Mouse (Mus musculus) kidney, postnatal 36 days (tissue): Measurements from ENCODE around the gene Thoc6.

ENCODE experiments used
- DNase-seq, 2 experiments: peaks; one replicate each; pipeline ENCODE4 v3.0.0; 2021 to 2022; ENCODE audit warnings: mixed read lengths in 2 of 2

Gene Thoc6

DNA sequence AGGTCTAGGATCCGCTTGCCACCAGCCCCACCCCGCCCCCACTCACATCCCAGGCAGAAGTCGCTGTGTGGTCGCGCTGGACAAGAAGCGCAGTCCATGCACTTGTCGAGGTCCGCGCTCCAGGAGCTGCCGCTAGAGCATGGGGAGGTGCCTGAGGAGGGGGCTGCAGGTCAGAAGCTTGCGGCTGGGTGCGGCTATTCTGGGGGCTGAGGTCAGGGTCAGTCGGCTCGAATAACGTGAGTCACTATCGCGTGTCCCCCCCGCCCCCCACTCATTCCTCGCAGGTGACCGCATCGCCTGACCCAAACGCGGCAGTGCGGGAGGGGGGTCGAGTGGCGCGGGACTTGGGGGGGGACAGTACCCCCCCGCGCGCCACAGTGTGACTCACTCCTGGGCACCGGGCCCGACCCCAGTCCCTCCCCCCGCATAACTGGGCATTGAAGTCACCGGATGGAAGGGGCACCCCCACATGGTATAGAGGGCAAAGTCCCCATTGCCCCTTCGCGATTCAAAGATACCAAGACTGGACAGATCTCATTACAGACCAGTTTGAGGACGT, 2.9 kb upstream of the Thoc6 start:
- peak in 1 of 2 experiments; percentile 53 for DNase-seq

DNA sequence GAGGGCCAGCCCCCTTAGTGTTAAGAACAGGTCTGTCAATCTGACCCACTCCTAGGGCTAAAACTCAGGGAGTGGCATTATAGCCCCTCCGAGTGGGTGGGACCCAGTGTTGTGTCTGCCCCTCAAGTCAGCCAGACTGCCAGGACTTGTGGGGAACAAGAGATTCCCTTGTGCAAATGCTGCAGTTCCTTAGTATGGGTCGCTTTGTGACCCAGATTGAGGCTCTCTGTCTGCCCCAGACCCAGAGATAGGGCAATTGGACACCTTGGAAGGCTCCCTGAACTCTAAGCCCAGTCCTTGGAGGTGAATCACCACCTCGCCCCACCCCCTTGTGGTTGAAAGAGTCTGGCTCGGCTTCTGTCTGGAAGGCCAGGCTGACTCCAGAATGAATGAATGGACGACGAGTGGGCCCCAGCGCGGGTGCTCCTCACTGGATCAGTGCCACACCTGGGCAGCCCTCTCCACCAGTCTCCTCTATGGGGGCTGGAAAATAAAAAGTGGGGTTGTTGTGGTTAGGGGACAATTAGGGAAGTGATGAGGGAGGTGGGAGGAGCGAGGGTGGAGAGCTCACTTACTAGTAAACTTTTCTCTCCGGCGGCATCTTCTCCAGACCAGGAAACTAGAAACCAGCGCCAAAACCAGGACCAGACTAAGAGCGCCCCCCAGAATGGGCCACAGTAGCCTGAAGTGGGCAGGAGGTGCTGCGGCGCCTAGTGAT, 2.0 kb upstream of the Thoc6 start:
- DNase-seq = peak; percentile 55 to 78

DNA sequence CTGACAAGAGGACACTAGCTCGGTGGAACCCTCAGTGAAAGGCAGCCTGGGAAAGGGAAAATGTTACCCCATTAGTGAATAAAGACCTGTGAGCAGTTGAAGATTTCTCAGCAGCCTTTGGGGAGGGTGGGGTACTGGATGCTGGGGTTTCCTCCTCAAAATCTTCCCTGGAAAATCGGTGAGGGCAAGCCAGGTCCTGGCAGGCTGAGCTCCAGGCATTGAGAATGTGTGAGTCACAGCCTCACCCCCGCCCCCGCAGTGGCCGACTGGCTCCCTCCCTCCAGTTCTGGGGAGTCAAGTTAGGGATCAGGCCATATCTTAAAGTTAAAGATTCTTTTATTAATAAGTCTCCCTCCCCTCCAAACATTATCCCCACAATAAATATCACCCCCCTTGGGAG, 1.4 kb upstream of the Thoc6 start:
- DNase-seq = peak in 1 of 2 experiments; percentile 41

DNA sequence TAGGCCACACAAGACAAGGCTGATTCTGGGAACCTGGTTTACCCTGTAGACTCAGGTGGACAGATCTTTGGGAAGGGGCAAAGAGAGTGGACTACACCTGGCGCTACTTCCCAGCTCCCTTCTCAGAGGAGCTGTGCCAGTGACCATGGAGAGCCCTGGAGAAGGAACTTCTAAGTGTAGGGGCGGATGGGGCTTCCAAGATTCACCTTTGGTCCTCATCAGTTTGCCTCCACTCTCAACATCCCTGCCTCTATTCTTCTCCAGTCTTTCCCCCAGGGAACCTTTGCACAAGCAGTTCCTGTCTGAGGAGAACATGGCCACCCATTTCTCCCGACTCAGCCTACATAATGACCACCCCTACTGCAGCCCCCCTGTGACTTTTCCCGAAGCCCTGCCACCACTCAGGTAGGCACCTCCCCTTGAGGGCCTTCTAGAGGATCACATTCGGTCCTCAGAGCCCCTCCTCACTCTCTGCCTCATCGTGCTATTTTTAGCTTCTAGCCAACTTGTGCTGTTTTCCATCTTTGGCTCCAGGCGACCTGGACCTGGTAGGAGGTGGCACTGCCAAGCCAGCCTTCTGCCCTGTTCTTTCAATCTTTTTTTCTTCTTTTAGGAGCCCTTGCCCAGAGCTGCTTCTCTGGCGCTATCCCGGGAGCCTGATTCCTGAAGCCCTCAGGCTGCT, 730 bp upstream of the Thoc6 start:
- no peak for DNase-seq

DNA sequence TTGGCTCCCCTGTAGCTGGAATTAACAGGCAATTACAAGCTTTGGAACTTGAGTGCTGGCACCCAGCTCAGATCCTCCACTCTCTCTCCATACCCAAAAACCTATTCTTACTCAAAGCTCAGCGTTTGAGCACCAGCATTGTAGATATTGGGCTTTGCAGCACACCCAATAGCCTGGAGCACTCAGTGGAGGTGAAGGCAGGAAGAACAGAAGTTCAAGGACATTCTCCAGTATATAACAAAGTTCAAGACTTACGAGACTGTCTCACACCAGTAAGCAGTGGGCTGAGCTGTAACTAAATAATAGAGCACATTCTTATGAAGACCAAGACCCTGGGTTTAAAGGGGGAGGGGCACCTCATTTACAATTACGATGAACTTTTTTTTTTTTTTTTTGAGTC, 921 bp downstream of the Thoc6 start:
- DNase-seq = no peak

DNA sequence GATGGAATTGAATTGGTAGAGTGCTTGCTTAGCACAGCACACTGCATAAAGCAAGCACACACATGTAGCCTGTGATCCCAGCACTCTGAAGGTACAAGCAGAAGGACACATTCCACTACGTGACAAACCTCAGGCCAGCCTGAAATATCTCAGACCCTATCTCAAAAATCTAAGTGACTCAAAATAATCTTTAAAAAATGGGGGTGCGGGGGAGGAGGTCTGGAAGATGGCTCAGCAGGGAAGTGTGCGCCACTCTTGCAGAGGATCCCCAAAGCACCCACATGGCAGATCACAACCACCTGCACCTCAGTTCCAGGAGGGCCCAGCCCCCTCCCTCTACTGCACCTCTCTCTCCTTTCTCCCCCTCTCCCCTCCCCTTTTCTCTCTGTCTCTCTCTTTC, 2.2 kb downstream of the Thoc6 start:
- DNase-seq = no peak

DNA sequence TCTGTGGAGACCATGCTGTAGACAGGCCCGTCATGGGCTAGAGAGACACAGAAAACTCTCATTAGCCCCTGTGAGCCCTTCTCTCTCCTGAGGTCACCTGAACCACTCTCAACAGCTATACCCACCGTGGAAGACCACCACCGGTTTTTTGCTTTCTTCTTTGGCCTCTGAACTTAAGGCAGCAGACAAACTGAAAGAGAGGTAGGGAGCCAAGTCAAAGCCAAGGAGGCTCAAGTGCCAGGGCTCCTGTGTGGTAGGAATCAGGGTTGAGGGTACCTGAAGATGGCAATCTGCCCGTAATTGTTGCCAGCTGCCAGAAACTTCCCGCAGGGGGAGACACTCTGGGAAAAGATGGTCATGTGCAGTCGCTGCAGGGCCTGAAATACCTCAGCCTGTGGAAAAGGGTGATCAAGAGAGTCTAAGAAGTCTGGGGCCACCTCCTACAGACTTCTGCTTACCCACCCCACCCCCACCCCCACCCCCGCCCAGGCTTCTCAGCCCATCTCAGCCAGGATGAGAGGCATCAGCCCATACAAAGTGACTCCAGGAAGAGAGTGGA, 3.1 kb downstream of the Thoc6 start:
- no peak for DNase-seq

DNA sequence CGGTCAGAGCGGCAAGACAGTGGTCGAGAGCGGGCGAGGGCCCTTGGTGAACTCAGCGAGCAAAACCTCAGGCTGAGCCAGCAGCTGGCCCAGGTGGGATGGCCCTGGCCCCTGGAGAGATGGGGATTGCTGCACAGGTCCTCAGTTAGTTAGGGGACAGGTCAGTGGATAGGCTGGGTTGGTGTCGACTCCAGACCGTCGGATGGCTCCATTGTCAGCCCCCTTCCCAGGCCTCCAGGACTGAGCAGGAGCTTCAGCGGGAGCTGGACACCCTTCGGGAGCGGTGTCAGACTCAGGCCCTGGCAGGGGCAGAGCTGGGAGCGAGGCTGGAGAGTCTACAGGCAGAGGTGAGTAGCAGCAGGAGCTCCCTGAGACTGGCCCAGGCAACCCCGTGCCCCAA, 8.2 kb downstream of the Thoc6 start:
- no peak for DNase-seq

DNA sequence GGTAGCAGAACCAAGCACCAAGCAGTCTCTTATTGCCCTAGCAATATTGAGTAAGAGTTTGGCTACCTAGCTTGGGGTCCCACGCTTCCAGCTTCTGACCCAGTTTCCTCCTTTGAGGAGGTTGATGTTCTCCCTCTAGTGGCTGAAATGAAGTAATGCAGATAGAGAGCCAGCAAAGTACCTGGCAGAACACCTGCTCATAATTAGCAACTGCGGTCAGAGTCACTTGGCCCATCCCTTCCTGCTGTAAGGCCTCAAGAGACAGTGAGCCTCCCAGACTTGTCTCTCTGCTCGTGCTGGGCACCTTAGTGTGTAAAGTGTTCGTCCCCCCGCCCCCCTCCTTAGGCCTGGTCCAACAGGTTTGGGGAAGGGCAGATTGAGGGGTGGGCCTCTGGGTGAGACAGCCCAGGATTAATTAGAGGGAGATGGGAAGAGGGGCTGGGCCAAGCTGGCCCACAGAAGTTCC, 9.1 kb downstream of the Thoc6 start:
- no peak for DNase-seq

DNA sequence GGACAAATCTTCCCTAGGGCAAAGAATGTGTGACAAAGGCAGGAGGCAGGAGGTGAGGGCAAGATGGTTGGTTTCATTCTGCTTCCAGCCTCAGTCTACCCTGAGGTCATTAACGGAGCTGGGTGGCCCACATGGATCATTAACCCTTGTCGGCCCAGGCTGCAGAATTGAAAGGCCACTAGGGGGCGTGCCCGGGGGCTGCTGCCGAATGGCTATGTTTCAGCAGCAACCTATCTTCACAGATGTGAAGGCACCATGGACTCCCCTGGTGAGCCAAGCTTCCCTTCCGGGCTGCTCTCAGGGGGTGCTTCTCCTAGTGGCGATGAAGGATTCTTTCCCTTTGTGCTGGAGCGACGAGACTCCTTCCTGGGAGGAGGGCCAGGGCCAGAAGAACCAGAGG, 12.2 kb downstream of the Thoc6 start:
- DNase-seq = peak in 1 of 2 experiments; percentile 75

DNA sequence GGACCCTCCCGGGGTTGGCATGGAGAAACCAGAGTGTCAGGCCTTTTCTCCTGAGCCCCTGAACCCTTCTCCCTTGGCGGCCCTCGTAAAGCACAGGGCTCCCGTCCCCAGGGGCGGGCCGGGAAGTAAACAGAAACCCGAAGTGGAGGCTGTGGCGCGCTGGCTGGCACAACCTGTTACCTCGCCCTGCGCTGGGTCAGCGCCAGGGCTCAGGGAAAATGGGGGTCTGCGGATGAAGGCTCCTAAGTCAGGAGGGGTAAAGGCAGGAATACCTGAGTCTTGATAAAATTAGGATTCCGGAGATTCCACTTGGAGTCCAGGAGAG, 12.8 kb downstream of the Thoc6 start:
- peak in 1 of 2 experiments; percentile 38 for DNase-seq

DNA sequence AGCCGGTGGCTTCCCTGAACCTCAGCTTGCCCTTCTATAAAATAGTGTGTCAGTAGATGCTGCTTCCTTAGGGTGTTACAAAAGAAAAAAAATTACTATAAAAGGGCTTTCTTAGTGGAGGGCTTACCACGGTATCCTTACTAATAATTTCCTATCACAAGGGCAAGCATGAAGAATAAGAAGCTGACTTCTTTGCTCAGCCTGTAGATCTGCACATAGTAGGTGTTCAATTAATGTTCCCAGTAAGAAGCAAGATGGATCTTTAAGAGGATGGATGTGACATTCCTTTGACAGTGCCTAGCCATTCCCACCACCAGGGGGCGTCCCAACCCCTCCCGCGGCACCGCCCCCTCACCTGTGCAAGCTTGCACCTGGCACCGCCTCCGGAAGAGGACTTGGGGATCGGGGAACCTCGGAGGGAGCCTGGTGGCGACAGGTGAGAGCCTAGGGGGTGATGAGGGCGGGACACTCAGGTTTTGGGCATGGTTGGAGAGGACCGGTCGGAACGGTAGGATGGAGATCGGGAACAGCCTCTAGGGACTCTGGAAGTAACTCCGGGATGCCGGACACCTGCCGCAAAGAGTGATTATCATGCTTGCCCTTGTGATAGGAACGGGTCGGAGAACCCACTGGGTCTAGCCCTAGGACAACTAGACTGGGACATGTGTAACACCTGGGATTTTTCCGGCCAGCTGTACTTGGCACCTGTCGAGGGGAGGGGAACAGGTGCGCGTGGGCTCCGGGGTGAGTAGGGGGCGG, 13.4 kb downstream of the Thoc6 start, which contains the start of gene Bicdl2:
Gene Bicdl2 (plus strand): TSS at position 390 of the 759 bp plus-strand sequence.
- peak; percentile 81 to 93 for DNase-seq

DNA sequence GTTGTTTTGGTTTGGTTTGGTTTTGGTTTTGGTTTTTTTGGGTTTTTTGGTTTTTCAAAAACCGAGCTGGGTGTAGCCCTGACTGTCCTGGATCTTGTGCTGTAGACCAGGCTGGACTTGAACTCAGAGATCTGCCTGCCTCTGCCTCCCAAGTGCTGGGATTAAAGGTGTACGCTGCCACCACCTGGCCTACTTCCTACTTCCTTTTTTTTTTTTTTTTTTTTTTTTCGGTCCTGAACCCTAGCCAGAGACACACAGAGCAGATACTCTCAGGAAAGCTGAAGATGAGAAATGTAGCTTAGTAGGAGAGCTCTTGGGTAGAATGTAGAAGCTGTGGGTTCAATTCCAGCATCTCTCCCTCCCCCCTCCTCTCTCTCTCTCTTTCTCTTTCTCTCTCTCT, 15.2 kb downstream of the Thoc6 start:
- no peak for DNase-seq

DNA sequence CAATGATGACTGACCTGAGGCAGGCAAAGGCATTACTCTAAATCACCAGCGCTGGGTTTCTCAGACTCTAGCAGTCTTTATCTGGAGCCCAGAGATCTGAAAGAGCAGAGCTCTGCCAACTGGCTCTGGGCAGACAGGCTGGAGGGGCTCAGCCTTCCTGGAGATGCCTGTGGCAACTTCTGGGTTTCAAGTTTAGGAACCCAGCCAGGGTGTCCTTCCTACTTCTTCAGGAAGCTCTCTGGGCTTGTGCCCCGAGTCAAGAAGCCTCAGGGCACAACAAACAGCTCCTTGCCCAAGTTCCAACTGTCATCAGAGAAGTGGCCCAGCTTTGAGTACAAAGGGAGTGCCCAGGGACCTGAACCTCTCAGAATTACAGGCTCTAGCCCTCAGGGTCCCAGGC, 19.3 kb downstream of the Thoc6 start:
- no peak for DNase-seq

DNA sequence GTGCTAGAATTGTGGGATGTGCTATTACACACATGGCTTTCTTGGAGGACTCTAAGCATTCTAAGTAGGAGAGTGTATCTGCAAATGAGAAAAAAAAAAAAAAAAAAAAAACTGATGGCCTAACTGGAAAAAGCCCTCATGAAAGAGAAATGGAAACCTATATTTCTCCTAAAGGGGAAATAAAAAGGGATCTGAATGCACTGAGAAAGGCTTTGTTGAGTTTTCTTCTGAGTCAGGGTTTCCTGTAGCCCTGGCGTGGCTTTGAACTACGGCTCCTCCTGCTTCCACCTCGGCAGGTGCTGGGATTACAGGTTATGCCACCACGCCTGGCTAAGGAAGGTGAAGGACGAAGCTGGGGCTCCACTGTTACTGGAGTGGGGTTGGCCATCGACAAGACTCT, 19.7 kb downstream of the Thoc6 start:
- DNase-seq = no peak

DNA sequence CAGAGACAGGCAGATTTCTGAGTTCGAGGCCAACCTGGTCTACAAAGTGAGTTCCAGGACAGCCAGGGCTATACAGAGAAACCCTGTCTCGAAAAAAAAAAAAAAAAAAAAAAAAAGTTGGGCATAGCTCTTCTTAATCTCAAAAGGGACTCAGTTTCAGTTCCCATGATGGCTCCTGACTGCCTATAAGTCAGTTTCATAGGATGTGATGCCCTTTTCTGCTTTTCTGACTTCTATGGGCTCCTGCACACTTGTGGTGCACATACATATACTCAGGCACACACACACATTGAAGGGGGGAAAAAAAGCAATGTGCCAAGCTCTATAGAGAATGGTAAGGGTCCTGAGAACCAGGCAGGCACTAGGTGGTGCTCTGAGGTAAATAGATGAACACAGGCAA, 20.4 kb downstream of the Thoc6 start:
- no peak for DNase-seq

DNA sequence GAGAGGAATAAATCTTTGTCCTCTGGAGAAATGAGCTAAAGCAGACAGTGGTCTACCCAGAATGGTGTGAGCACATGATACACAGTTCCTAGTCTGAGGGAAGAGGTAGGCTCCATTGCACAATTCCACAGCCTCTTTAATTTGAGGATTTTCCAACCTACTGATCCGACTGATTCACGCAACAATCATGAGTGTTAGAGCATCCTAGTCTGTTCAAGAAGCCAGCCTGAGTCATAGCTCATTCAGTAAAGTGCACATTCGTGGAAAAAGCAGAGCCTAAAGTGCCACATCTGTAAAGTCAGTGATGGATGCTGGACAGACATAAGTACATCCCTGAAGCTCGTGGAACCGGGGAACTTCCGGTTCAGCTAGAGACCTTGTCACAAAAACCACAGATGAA, 22.3 kb downstream of the Thoc6 start:
- DNase-seq = no peak

DNA sequence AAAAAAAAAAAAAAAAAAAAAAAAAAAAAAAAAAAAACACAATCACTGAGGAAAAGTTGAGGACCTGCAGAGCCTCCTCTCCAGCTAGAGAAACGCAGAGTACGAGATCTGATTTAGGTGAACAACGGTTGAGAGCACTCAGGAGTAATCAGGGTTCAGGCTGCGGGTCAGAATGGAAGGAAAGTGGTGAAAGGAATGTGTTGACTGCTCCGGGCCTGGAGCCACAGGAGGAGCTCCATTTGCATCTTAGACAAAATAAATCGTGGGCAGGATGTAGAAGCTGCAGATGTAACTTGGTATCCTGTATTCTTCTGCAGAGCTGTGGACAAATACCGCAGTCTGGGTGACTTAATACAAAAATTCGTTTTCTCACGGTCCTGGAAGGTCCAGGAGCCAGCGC, 27.8 kb downstream of the Thoc6 start:
- DNase-seq = no peak

DNA sequence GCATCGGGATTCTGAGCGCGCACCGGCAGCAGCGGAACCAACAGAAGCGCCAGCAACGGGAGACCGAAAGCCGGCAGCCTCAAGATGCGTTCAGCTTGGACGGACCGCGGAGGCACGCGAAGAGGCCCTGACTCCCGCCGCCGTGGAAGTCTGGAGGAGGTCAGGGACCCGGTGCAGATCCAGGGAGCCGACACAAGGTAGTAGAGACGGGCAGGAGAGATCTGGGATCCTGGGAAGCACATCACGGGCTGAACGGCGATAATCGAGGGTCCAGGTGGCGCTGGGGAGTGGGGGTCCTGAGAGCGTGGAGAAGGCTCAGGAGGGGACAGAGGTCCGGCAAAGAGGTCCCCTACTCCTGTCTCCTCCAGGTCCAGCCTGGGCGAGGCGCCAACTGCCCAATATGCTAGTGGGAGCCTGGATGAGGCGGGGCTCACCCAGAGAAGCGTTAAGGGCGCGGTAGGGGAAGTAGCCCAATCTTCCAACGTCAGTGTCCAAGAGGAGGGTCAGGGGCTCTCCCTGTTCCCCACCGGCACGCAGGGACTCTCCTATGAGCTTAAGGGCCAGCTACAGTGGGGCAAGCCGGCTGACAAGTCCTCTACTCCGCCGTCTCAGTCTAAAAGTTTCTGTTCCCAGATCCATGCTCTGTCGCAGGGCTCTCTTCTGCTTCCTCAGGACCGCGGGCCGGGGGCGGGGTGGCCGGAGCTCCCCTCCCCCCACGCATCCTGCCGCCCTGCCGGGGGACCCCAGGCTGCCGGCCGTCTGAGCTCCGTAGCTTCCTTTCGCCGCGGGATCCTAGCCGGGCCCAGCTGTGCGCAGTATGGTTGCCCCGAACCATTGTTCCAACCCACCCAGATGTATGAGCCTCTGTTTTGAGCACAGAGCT, 28.8 kb downstream of the Thoc6 start, which contains the start of gene Mmp25:
Gene Mmp25 (minus strand): TSS at position 665 of the 883 bp plus-strand sequence.
- peak in 1 of 2 experiments; percentile 41 for DNase-seq

DNA sequence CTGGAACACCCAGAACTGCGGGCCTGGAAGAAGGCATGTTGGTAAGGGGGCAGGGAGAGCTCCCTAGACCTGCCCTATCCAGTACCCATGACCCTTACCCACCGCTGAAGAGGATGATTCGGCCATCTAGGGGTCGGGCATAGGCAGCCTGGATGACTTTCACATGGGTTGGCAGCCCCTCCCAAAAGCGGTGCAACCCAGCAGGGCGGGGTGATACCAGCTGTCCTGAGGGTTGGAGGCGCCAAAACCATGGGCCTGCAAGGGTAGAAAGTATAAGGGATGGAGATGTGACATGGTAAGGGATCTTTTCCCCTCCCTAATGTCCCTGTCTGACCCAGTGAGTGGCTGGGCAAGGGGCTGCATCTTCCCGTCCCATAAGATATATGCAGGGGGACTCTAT, 42.4 kb downstream of the Thoc6 start:
- no peak for DNase-seq

DNA sequence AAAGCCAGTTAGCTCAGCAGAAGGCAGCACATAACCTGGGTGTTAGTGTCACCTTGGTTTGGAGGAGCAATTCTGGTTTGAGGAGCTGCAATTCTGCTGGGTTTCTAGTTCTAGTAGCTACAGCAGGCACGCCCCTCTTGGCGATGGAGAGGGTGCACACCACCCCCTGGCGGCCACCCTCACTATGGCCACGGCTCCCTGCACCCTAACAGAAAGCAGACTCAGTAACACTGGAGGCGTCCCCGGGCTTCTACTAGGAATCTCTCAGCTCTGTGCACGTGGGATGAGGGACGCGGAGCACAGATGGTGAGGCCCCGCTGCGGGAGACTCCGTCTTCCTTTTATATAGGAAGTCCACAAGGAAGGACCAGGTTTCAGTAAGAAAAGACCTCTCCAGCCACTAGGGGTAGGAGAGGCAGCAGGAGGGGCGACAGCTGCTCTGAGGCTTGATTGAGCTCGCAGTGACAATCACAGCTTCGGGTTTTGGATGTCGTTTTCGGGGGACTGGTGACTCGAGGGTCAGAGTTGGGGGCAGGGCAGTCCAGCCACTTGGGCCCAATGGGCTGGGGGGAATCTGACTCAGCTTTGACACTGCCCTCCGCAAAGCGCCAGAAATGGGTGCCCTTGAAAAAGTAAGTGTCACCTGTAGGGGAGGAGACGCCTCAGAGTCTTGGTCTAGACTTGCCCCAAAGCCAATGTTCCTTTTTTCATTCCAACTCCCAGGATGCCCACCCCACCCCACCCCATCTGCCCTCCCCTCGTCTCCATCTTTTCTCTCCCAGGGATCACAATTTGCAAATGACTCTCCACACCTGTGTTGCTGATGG, 43.3 kb downstream of the Thoc6 start:
- DNase-seq = peak; percentile 60 to 88
